Mouse (Mus musculus): ENCODE results near the gene Scarf2. TPM values are rescaled to one million over a fixed set of nuclear protein-coding genes. Genes with fewer than 3 reads are reported as not detected.
A peak's percentile ranks its signal among the peaks of the same experiment; 100 is the strongest.

The Scarf2 gene
- polyA plus RNA-seq, 1 experiment from 2014 or later: 0.67 TPM

DNA sequence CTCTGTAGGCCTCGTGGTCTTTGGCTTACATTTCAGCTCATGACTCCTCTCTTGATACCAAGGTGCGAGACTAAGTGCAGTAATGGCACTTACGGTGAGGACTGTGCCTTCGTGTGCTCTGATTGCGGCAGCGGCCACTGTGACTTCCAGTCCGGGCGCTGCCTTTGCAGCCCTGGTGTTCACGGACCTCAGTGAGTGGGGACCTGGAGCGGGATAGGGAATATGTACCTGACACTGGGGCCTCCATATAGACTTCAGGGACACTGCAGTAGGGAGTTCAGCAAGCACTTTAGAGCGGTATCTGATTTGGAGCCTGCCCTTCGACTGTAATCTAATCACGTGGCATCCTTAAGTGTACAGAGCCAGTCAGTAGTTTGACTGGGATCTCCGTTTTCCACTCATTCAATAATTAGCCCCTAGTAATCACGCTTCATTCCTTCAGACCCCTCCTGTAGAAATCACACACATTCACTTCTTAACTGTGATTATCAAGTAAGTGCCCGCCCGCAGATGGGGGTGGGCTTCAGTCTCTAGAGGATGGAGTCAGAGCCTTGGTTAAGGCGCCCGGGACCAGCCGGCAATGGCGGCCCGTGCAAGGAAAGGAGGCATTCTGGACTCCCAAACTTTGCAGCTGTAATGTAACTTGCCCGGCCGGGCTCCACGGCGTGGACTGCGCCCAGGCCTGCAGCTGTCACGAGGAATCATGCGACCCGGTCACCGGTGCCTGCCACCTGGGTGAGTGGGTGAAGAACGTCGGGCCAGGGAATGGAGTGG is 6.8 kb downstream of the Scarf2 start:
- Histone ChIP-seq H3K4me1 (ENCODE audit: control insufficient read depth, low read depth, low read length) (peaks cover 29% of the 10 kb centered on the region), H3K27me3 (ENCODE audit: control insufficient read depth, insufficient read depth, low read depth, low read length) (peaks cover 97% of the 10 kb centered on the region), H3K9ac (ENCODE audit: low read depth, low read length) (no peak overlapping the region), H3K4me2 (ENCODE audit: low read depth, low read length) (peak overlapping the region; percentile 59), H3K27ac (ENCODE audit: low read length) (no peak overlapping the region), H3K36me3 (ENCODE audit: control insufficient read depth, insufficient read depth) (no peaks in the 10 kb centered on the region), H3K4me3 (ENCODE audit: low read depth, low read length) (peak overlapping the region; percentile 38), H3K9me3 (replicated peaks; ENCODE audit: control insufficient read depth, low read length) (no peaks in the 10 kb centered on the region)
- ATAC-seq (ENCODE audit: low read depth): no peak
- 11% methylated on average over 33 of the region's 33 CpGs for WGBS (ENCODE audit: insufficient replicate concordance)

DNA sequence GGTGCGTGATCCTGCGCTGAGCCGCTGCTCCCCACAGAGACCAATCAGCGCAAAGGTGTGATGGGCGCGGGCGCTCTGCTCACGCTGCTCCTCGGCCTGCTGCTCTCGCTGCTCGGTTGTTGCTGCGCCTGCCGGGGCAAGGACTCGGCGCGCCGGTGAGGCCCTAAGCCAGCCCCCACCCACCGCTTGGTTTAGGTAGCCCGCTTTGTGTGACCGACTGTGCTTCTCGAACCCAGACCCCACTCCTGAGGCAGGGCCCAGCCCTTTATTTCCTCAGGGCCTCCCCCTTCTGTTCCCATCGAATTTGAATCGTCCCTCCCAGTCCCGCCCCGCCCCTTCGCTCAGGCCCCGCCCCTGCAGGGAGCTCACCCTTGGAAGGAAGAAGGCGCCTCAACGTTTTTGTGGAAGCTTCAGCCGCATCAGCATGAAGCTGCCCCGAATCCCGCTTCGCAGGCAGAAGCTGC is 7.4 kb downstream of the Scarf2 start:
- Histone ChIP-seq H3K4me2 (ENCODE audit: low read depth, low read length) (peak overlapping the region; percentile 59), H3K9ac (ENCODE audit: low read depth, low read length) (no peak overlapping the region), H3K4me3 (ENCODE audit: low read depth, low read length) (peak overlapping the region; percentile 38), H3K36me3 (ENCODE audit: control insufficient read depth, insufficient read depth) (no peaks in the 10 kb centered on the region), H3K9me3 (replicated peaks; ENCODE audit: control insufficient read depth, low read length) (no peaks in the 10 kb centered on the region), H3K27ac (ENCODE audit: low read length) (no peak overlapping the region), H3K4me1 (ENCODE audit: control insufficient read depth, low read depth, low read length) (peaks cover 29% of the 10 kb centered on the region), H3K27me3 (ENCODE audit: control insufficient read depth, insufficient read depth, low read depth, low read length) (peaks cover 97% of the 10 kb centered on the region)
- WGBS (ENCODE audit: insufficient replicate concordance): 3% methylated on average over 33 of the region's 33 CpGs
- no peak for ATAC-seq (ENCODE audit: low read depth)

DNA sequence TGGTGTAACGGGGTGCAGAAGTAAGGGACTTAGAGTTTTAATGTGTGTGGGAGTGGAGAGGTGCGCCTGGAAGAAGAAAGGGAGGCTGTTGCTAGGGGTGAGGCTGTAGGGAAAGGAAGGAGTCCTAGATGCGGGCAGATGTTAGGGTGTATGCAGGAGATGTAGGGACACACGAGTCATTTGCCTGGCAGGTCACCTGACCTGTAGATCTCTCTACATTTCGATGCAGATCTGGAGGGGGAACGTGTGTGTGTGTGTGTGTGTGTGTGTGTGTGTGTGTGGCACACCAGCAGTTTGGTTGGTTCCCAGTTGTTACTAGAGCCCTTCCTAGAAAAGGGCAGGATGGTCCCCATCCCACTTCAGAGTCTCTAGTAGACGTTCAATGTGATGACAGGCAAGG is 7.9 kb downstream of the Scarf2 start:
- H3K4me3 ChIP-seq (ENCODE audit: low read depth, low read length): peak overlapping the region; percentile 38; the same call in 1 of the 2 replicates
- ATAC-seq (ENCODE audit: low read depth): no peak
- H3K27ac ChIP-seq (ENCODE audit: low read length): no peak overlapping the region
- no peaks in the 10 kb centered on the region for H3K9me3 ChIP-seq (replicated peaks; ENCODE audit: control insufficient read depth, low read length)
- WGBS (ENCODE audit: insufficient replicate concordance): 13% methylated on average over 7 of the region's 7 CpGs
- H3K4me1 ChIP-seq (ENCODE audit: control insufficient read depth, low read depth, low read length): peaks cover 29% of the 10 kb centered on the region
- no peak overlapping the region for H3K9ac ChIP-seq (ENCODE audit: low read depth, low read length)
- H3K27me3 ChIP-seq (ENCODE audit: control insufficient read depth, insufficient read depth, low read depth, low read length): peaks cover 97% of the 10 kb centered on the region
- peak overlapping the region; percentile 59; the same call in 1 of the 2 replicates for H3K4me2 ChIP-seq (ENCODE audit: low read depth, low read length)
- no peaks in the 10 kb centered on the region for H3K36me3 ChIP-seq (ENCODE audit: control insufficient read depth, insufficient read depth)

DNA sequence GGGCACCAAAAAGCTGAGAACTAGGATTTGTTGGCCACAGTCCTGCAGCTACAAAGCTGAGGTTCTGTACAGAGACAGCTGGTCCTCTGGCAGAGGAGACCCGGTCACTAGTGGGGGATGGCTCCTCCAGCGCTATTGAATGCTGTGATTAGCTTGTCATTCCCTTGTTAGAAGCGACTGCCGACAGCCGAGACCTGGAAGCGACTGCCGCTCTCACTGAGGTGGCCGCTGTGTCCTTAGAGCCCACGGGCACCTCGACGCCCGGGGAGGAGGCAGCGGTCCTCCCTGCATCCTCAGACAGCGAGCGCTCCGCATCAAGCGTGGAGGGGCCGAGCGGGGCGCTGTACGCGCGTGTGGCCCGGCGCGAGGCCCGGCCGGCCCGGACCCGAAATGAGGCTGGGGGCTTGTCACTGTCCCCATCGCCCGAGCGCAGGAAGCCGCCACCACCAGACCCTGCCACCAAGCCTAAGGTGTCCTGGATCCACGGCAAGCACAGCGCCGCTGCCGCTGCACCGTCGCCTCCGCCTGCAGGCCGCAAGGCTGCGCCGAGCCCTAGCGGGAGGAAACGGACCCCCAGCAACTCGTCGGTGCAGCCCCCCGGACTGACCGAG is 9.6 kb downstream of the Scarf2 start:
- Histone ChIP-seq H3K9me3 (replicated peaks; ENCODE audit: control insufficient read depth, low read length) (no peaks in the 10 kb centered on the region), H3K4me3 (ENCODE audit: low read depth, low read length) (peak overlapping the region; percentile 59), H3K9ac (ENCODE audit: low read depth, low read length) (peak overlapping the region; percentile 52), H3K4me2 (ENCODE audit: low read depth, low read length) (peak overlapping the region; percentile 81), H3K27me3 (ENCODE audit: control insufficient read depth, insufficient read depth, low read depth, low read length) (peaks cover 88% of the 10 kb centered on the region), H3K27ac (ENCODE audit: low read length) (no peak overlapping the region), H3K4me1 (ENCODE audit: control insufficient read depth, low read depth, low read length) (peaks cover 29% of the 10 kb centered on the region), H3K36me3 (ENCODE audit: control insufficient read depth, insufficient read depth) (no peaks in the 10 kb centered on the region)
- WGBS (ENCODE audit: insufficient replicate concordance): 3% methylated on average over 50 of the region's 50 CpGs
- ATAC-seq (ENCODE audit: low read depth): no peak

DNA sequence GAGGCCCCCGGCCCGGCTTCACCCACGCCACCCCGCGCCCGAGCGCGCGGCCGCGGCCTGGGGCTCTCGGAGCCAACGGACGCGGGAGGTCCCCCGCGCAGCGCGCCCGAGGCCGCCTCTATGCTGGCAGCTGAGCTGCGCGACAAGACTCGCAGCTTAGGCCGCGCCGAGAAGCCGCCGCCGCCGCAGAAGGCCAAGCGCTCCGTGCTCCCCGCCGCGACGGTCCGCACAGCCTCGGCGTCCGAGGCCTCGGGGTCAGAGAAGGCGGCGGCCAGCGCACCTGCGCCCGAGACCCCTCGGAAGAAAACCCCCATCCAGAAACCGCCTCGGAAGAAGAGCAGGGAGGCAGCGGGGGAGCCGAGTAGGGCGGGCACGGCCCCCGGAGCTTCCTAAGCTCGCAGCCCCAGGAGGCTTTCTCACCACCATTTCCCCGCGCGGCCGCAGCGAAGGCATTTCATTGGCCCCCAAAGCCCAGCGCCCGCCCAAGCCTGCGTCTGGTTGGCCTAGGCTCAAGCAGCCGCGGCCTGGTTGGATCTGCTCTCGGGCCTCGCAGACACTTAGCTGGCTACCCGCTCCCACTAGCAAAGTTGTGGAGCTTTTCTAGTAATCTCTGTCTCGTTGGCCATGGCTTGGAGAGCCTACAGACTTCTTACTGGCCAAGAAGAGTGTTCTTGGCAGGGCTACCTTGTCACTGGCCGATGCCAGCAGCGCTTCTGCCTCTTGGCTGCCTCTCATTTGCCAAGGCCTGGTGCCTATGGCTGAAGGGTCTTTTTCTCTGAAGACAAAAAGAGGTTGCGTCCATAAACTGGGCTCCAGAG is 10.3 kb downstream of the Scarf2 start:
- Histone ChIP-seq H3K27me3 (ENCODE audit: control insufficient read depth, insufficient read depth, low read depth, low read length) (peaks cover 81% of the 10 kb centered on the region), H3K4me3 (ENCODE audit: low read depth, low read length) (peak overlapping the region; percentile 59), H3K4me1 (ENCODE audit: control insufficient read depth, low read depth, low read length) (peaks cover 29% of the 10 kb centered on the region), H3K36me3 (ENCODE audit: control insufficient read depth, insufficient read depth) (no peaks in the 10 kb centered on the region), H3K27ac (ENCODE audit: low read length) (no peak overlapping the region), H3K4me2 (ENCODE audit: low read depth, low read length) (peak overlapping the region; percentile 81), H3K9ac (ENCODE audit: low read depth, low read length) (peak overlapping the region; percentile 52), H3K9me3 (replicated peaks; ENCODE audit: control insufficient read depth, low read length) (no peaks in the 10 kb centered on the region)
- peak; percentile 74 for ATAC-seq (ENCODE audit: low read depth)
- 4% methylated on average over 73 of the region's 73 CpGs for WGBS (ENCODE audit: insufficient replicate concordance)

DNA sequence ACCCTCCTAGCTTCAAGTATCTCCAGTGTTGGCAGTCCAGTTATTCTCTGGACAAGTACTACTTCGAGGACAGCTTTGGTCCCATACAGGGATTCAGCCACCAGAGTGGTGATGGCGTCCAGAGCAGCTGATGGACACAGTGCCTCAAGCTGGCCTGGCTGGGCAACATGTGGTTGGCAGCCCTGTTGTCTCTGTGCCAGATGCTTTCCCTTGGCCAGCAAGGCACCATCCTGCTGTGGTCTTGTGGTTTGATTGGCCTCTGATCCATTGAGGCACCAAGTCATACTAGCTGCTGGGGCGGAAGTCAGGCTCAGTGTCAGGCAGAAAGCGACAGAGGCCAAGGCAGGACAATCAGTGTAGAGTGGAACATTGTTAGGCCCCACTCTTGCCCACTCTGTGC is 12.0 kb downstream of the Scarf2 start:
- ATAC-seq (ENCODE audit: low read depth): no peak
- H3K9ac ChIP-seq (ENCODE audit: low read depth, low read length): no peak overlapping the region
- H3K4me1 ChIP-seq (ENCODE audit: control insufficient read depth, low read depth, low read length): peaks cover 16% of the 10 kb centered on the region
- H3K9me3 ChIP-seq (replicated peaks; ENCODE audit: control insufficient read depth, low read length): no peaks in the 10 kb centered on the region
- no peak overlapping the region for H3K27ac ChIP-seq (ENCODE audit: low read length)
- H3K27me3 ChIP-seq (ENCODE audit: control insufficient read depth, insufficient read depth, low read depth, low read length): peaks cover 69% of the 10 kb centered on the region
- H3K4me3 ChIP-seq (ENCODE audit: low read depth, low read length): no peak overlapping the region
- no peak overlapping the region for H3K4me2 ChIP-seq (ENCODE audit: low read depth, low read length)
- no peaks in the 10 kb centered on the region for H3K36me3 ChIP-seq (ENCODE audit: control insufficient read depth, insufficient read depth)
- WGBS (ENCODE audit: insufficient replicate concordance): 55% methylated on average over 4 of the region's 4 CpGs

DNA sequence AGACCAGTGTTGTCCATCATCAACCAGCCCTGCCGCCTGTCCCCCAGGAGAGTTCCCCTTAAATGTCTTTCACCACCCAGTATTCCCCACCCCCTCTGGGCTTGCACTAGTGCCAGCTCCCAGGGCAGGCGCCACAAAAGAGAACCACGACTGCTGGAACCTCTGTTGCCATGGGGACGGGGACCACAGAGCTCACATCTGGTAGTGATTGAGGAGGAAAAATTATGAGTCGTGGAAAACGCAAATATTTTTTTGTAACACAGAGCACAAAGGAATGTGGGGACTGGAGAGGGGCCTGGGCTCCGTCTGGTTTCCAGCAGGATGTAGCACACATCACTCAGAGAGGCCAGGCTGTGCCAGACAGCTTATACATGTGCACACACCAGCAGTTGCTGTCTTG is 12.6 kb downstream of the Scarf2 start:
- no peak overlapping the region for H3K4me3 ChIP-seq (ENCODE audit: low read depth, low read length)
- no peak overlapping the region for H3K9ac ChIP-seq (ENCODE audit: low read depth, low read length)
- WGBS (ENCODE audit: insufficient replicate concordance): 31% methylated on average over 7 of the region's 7 CpGs
- no peak overlapping the region for H3K4me2 ChIP-seq (ENCODE audit: low read depth, low read length)
- H3K27me3 ChIP-seq (ENCODE audit: control insufficient read depth, insufficient read depth, low read depth, low read length): peaks cover 66% of the 10 kb centered on the region
- H3K4me1 ChIP-seq (ENCODE audit: control insufficient read depth, low read depth, low read length): peaks cover 11% of the 10 kb centered on the region
- no peak for ATAC-seq (ENCODE audit: low read depth)
- no peaks in the 10 kb centered on the region for H3K9me3 ChIP-seq (replicated peaks; ENCODE audit: control insufficient read depth, low read length)
- H3K36me3 ChIP-seq (ENCODE audit: control insufficient read depth, insufficient read depth): no peaks in the 10 kb centered on the region
- no peak overlapping the region for H3K27ac ChIP-seq (ENCODE audit: low read length)

DNA sequence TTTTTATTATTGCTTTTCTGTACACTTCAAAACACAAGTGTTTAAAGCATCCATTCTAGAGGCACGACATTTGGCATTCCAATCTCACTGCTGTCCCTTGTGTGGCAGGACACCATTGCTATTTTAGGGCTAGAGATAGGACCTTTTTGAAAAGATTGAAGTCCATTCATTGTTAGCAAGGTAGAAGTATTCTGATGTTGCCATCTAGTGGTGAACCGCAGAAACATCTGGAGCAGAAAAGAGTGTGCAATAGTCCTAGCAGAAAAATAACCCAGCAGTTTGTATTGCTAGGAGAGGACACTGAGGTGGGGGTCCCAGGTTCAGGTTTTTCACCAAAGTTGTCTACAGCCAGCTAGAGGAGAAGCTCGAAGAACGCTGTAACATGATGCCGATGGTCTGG is 15.0 kb downstream of the Scarf2 start:
- Histone ChIP-seq H3K9ac (ENCODE audit: low read depth, low read length) (no peak overlapping the region), H3K36me3 (ENCODE audit: control insufficient read depth, insufficient read depth) (no peaks in the 10 kb centered on the region), H3K9me3 (replicated peaks; ENCODE audit: control insufficient read depth, low read length) (no peaks in the 10 kb centered on the region), H3K27ac (ENCODE audit: low read length) (no peak overlapping the region), H3K4me1 (ENCODE audit: control insufficient read depth, low read depth, low read length) (peaks cover 5% of the 10 kb centered on the region), H3K27me3 (ENCODE audit: control insufficient read depth, insufficient read depth, low read depth, low read length) (peaks cover 62% of the 10 kb centered on the region), H3K4me3 (ENCODE audit: low read depth, low read length) (no peak overlapping the region), H3K4me2 (ENCODE audit: low read depth, low read length) (no peak overlapping the region)
- WGBS (ENCODE audit: insufficient replicate concordance): 4% methylated on average over 5 of the region's 5 CpGs
- ATAC-seq (ENCODE audit: low read depth): no peak

Data from liver, embryonic 16.5 days (tissue).